Mouse (Mus musculus): ENCODE measurements around the gene Ccdc117.

GRCm38 (mm10) chr11:5482581-5482980 is 59.4 kb downstream of the Ccdc117 start:
- TF ChIP-seq CTCF (IDR thresholded peaks at IDR 0.05; ENCODE audit: low read depth): no peak
- TF ChIP-seq EP300 (IDR thresholded peaks at IDR 0.05; ENCODE audit: low read depth): no peak

Measured in heart, postnatal 0 days (tissue).